Mouse (Mus musculus) ovary, postnatal 36 days (tissue): ENCODE data around the gene Tenm4.
"Not testable (repeated sequence)": the region's sequence is repeated elsewhere in the genome, so short reads cannot be mapped to it uniquely, and the experiment has no call there.

ENCODE experiments used
- DNase-seq: peaks from one replicate; pipeline ENCODE4 v3.0.0; 2022; ENCODE audit warnings: low spot score, mixed read lengths

Tenm4 gene

GRCm38 (mm10) chr7:96582752-96583151 is 411.7 kb downstream of the Tenm4 start:
- DNase-seq = no peak

- no peak for DNase-seq
These were observed 416.4 kb downstream of the Tenm4 start for GRCm38 (mm10) chr7:96587403-96587802.

- no peak for DNase-seq
These were observed 417.5 kb downstream of the Tenm4 start for GRCm38 (mm10) chr7:96588567-96588966.

GRCm38 (mm10) chr7:96595535-96596295 is 424.7 kb downstream of the Tenm4 start:
- DNase-seq = no peak

- no peak for DNase-seq
These were observed 425.6 kb downstream of the Tenm4 start for GRCm38 (mm10) chr7:96596402-96597195.

- no peak for DNase-seq
These were observed 426.8 kb downstream of the Tenm4 start for GRCm38 (mm10) chr7:96597871-96598270.

- DNase-seq = no peak
These were observed 428.0 kb downstream of the Tenm4 start for GRCm38 (mm10) chr7:96599081-96599480.

GRCm38 (mm10) chr7:96600381-96600941 is 429.4 kb downstream of the Tenm4 start:
- no peak for DNase-seq

- DNase-seq = no peak
These were observed 433.2 kb downstream of the Tenm4 start for GRCm38 (mm10) chr7:96604091-96604745.

- no peak for DNase-seq
These were observed 434.3 kb downstream of the Tenm4 start for GRCm38 (mm10) chr7:96605316-96605715.

- DNase-seq = no peak
These were observed 439.0 kb downstream of the Tenm4 start for GRCm38 (mm10) chr7:96609854-96610586.

- DNase-seq = no peak
These were observed 446.3 kb downstream of the Tenm4 start for GRCm38 (mm10) chr7:96617371-96617770.

GRCm38 (mm10) chr7:96619930-96620472 is 449.0 kb downstream of the Tenm4 start:
- DNase-seq = no peak

GRCm38 (mm10) chr7:96626338-96626737 is 455.3 kb downstream of the Tenm4 start:
- DNase-seq = no peak

GRCm38 (mm10) chr7:96630551-96630950 is 459.5 kb downstream of the Tenm4 start:
- not testable (repeated sequence) for DNase-seq

- DNase-seq = no peak
These were observed 462.0 kb downstream of the Tenm4 start for GRCm38 (mm10) chr7:96633008-96633407.

- no peak for DNase-seq
These were observed 464.9 kb downstream of the Tenm4 start for GRCm38 (mm10) chr7:96635830-96636440.

GRCm38 (mm10) chr7:96643461-96644204 is 472.6 kb downstream of the Tenm4 start:
- DNase-seq = peak; percentile 63

- DNase-seq = no peak
These were observed 473.1 kb downstream of the Tenm4 start for GRCm38 (mm10) chr7:96644205-96644531.

- no peak for DNase-seq
These were observed 476.6 kb downstream of the Tenm4 start for GRCm38 (mm10) chr7:96647657-96648056.
